Mouse (Mus musculus) brain, adult 10 weeks (tissue): Measurements from ENCODE around the gene Vmn2r46. TPM values are rescaled to one million over a fixed set of nuclear protein-coding genes. Genes with fewer than 3 reads are reported as not detected.

Source experiments
- polyA plus RNA-seq: library from polyadenylated mRNA; stranded (reverse); fragments of 350-450 nt; fragmentation: Illumina TruSeq; extraction: RNeasy Lipid Tissue Mini Kit (QIAGEN cat#74804); gene quantifications from one replicate; pipeline ENCODE4 v1.2.3, GENCODE M21; 2015; ENCODE audit warnings: low read depth, low replicate concordance

Vmn2r46 gene
- not detected for polyA plus RNA-seq

DNA sequence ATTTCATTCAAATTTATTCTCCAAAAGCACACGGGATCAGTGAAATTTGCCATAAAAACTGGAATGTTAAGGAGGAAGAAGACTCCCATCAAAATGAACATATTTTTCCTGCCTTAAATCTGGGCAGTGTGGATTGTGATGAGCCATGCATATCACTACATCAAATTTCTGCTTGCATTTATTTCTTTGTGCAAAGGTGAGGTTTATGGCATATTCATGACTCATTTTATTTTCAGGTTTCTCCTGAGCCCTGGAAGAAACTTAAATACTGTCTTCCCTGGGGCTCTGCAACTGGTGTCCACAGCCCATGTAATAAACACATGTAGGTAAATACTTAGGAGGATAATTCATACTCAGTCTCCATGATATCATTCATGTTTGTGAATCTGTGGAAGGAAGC lies at the start of gene Vmn2r46:
Vmn2r46 (minus strand) TSS at position 101 of the 400 bp plus-strand sequence.

Other genes starting within 250 kb of the Vmn2r46 start
- not detected for gene Vmn2r47, start 70.8 kb upstream of the Vmn2r46 start, polyA plus RNA-seq
- not detected for gene Vmn2r48, start 183.0 kb upstream of the Vmn2r46 start, polyA plus RNA-seq
- gene Vmn2r49, start 221.7 kb upstream of the Vmn2r46 start, polyA plus RNA-seq, result not detected